Mouse (Mus musculus) heart, embryonic 11.5 days (tissue): ENCODE results near the gene Gm37240. TPM values are rescaled to one million over a fixed set of nuclear protein-coding genes. Genes with fewer than 3 reads are reported as not detected.

Experiments used
- ATAC-seq: fragments of 200-750 bp; cut with Nextera tagmentation; replicated peaks from 2 replicates; pipeline ENCODE4 v1.8.0; 2017; ENCODE audit warnings: moderate library complexity; ENCODE audit not compliant: insufficient number of reproducible peaks, low FRiP score, low TSS enrichment
- H3K27ac ChIP-seq: fragments of 300-500 bp; sonication (generic); 2 replicates; pipeline ENCODE4 v1.5.1; 2014; ENCODE audit warnings: mild to moderate bottlenecking, low read depth, low read length
- H3K27me3 ChIP-seq: fragments of 300-500 bp; sonication (generic); 2 replicates; pipeline ENCODE4 v1.6.1; 2014; ENCODE audit warnings: mild to moderate bottlenecking, low read length, mixed read lengths; ENCODE audit not compliant: control insufficient read depth, insufficient read depth
- H3K36me3 ChIP-seq: fragments of 300-500 bp; sonication (generic); 2 replicates; pipeline ENCODE4 v1.6.1; 2014; ENCODE audit warnings: mild to moderate bottlenecking, low read length, moderate library complexity, mixed read lengths; ENCODE audit not compliant: control insufficient read depth, insufficient read depth
- H3K4me1 ChIP-seq: fragments of 300-500 bp; sonication (generic); 2 replicates; pipeline ENCODE4 v1.6.1; 2014; ENCODE audit warnings: low read length; ENCODE audit not compliant: control insufficient read depth, insufficient read depth
- H3K4me2 ChIP-seq: fragments of 300-500 bp; sonication (generic); 2 replicates; pipeline ENCODE4 v1.6.1; 2014; ENCODE audit warnings: mild to moderate bottlenecking, moderate library complexity
- H3K4me3 ChIP-seq: fragments of 300-500 bp; sonication (generic); 2 replicates; pipeline ENCODE4 v1.5.1; 2014; ENCODE audit warnings: low read depth, low read length
- H3K9ac ChIP-seq: fragments of 300-500 bp; sonication (generic); 2 replicates; pipeline ENCODE4 v1.6.1; 2014; ENCODE audit warnings: mild to moderate bottlenecking, low read depth, low read length, moderate library complexity
- H3K9me3 ChIP-seq: fragments of 300-500 bp; sonication (generic); replicated peaks from 2 replicates; pipeline ENCODE4 v1.6.1; 2016; ENCODE audit warnings: low read length; ENCODE audit not compliant: control insufficient read depth
- WGBS: fragments of 180-500 bp; shearing (Covaris S2); extraction: QIAGEN DNeasy Blood & Tissue Kit; methylation state at CpG from one replicate; pipeline ENCODE4 v1.1.7; 2014; ENCODE audit not compliant: insufficient replicate concordance; 5-methylcytosine and 5-hydroxymethylcytosine counted together
- polyA plus RNA-seq: library from polyadenylated mRNA; unstranded; fragments of >200 nt; fragmentation: Nextera tagmentation; extraction: Ambion mirVana; gene quantifications from 2 replicates; pipeline ENCODE4 v1.2.1, GENCODE M21; 2014

Gene Gm37240
- polyA plus RNA-seq, 1 experiment from 2014 or later = 4.5 TPM

GRCm38 (mm10) chr3:85746116-85746515 is 141.2 kb downstream of the Gm37240 start:
- H3K27me3 ChIP-seq = no peaks in the 10 kb centered on the region
- no peak for ATAC-seq
- WGBS = 44% methylated on average over 4 of the region's 4 CpGs

GRCm38 (mm10) chr3:85741767-85742166 is 145.6 kb downstream of the Gm37240 start:
- WGBS = 77% methylated on average over 3 of the region's 3 CpGs
- no peak for ATAC-seq
- H3K9ac ChIP-seq = no peak overlapping the region
- H3K27ac ChIP-seq = no peak overlapping the region
- no peaks in the 10 kb centered on the region for H3K4me1 ChIP-seq
- H3K4me2 ChIP-seq = no peak overlapping the region
- H3K36me3 ChIP-seq = no peaks in the 10 kb centered on the region
- H3K27me3 ChIP-seq = no peaks in the 10 kb centered on the region
- no peaks in the 10 kb centered on the region for H3K9me3 ChIP-seq
- H3K4me3 ChIP-seq = no peak overlapping the region

More at GRCm38 (mm10) chr3:85746116-85746515, 141.2 kb downstream of the Gm37240 start:
- H3K9ac ChIP-seq = no peak overlapping the region
- H3K4me2 ChIP-seq = no peak overlapping the region
- no peaks in the 10 kb centered on the region for H3K36me3 ChIP-seq
- H3K4me1 ChIP-seq = no peaks in the 10 kb centered on the region
- no peak overlapping the region for H3K4me3 ChIP-seq
- H3K27ac ChIP-seq = no peak overlapping the region
- no peaks in the 10 kb centered on the region for H3K9me3 ChIP-seq

- Histone ChIP-seq H3K4me2 (no peak overlapping the region), H3K27ac (no peak overlapping the region), H3K4me3 (no peak overlapping the region), H3K27me3 (no peaks in the 10 kb centered on the region), H3K36me3 (no peaks in the 10 kb centered on the region), H3K9ac (no peak overlapping the region), H3K4me1 (no peaks in the 10 kb centered on the region), H3K9me3 (no peaks in the 10 kb centered on the region)
- 71% methylated on average over 3 of the region's 3 CpGs for WGBS
- no peak for ATAC-seq
Measured at GRCm38 (mm10) chr3:85738591-85738990, 148.7 kb downstream of the Gm37240 start.

- no peaks in the 10 kb centered on the region for H3K4me1 ChIP-seq
- ATAC-seq = no peak
- no peaks in the 10 kb centered on the region for H3K27me3 ChIP-seq
- H3K36me3 ChIP-seq = no peaks in the 10 kb centered on the region
- no peak overlapping the region for H3K27ac ChIP-seq
- WGBS = 75% methylated on average over 5 of the region's 5 CpGs
- no peaks in the 10 kb centered on the region for H3K9me3 ChIP-seq
- H3K4me3 ChIP-seq = no peak overlapping the region
- no peak overlapping the region for H3K9ac ChIP-seq
- H3K4me2 ChIP-seq = no peak overlapping the region
Measured at GRCm38 (mm10) chr3:85733939-85734729, 153.2 kb downstream of the Gm37240 start.

- no peak overlapping the region for H3K4me2 ChIP-seq
- no peak overlapping the region for H3K27ac ChIP-seq
- H3K9me3 ChIP-seq = no peaks in the 10 kb centered on the region
- no peak overlapping the region for H3K4me3 ChIP-seq
- no peak overlapping the region for H3K9ac ChIP-seq
- H3K27me3 ChIP-seq = no peaks in the 10 kb centered on the region
- 54% methylated on average over 2 of the region's 2 CpGs for WGBS
- ATAC-seq = no peak
- no peaks in the 10 kb centered on the region for H3K36me3 ChIP-seq
- H3K4me1 ChIP-seq = no peaks in the 10 kb centered on the region
Measured at GRCm38 (mm10) chr3:85727171-85727570, 160.1 kb downstream of the Gm37240 start.

- H3K27me3 ChIP-seq = no peaks in the 10 kb centered on the region
- no peaks in the 10 kb centered on the region for H3K4me1 ChIP-seq
- no peaks in the 10 kb centered on the region for H3K9me3 ChIP-seq
- ATAC-seq = no peak
- no peak overlapping the region for H3K9ac ChIP-seq
- 86% methylated on average over 3 of the region's 3 CpGs for WGBS
- H3K4me3 ChIP-seq = no peak overlapping the region
- no peaks in the 10 kb centered on the region for H3K36me3 ChIP-seq
- H3K27ac ChIP-seq = no peak overlapping the region
- no peak overlapping the region for H3K4me2 ChIP-seq
Measured at GRCm38 (mm10) chr3:85725971-85726370, 161.3 kb downstream of the Gm37240 start.

GRCm38 (mm10) chr3:85725110-85725509 is 162.2 kb downstream of the Gm37240 start:
- no peak overlapping the region for H3K4me2 ChIP-seq
- no peaks in the 10 kb centered on the region for H3K27me3 ChIP-seq
- no peak overlapping the region; the same call in 1 of the 2 replicates for H3K27ac ChIP-seq
- 60% methylated on average over 2 of the region's 2 CpGs for WGBS
- ATAC-seq = peak; percentile 85
- H3K4me3 ChIP-seq = no peak overlapping the region
- no peaks in the 10 kb centered on the region for H3K9me3 ChIP-seq
- H3K4me1 ChIP-seq = no peaks in the 10 kb centered on the region
- no peaks in the 10 kb centered on the region for H3K36me3 ChIP-seq
- no peak overlapping the region for H3K9ac ChIP-seq

- H3K27me3 ChIP-seq = no peaks in the 10 kb centered on the region
- no peak overlapping the region for H3K4me3 ChIP-seq
- no peaks in the 10 kb centered on the region for H3K4me1 ChIP-seq
- H3K27ac ChIP-seq = no peak overlapping the region
- no peaks in the 10 kb centered on the region for H3K9me3 ChIP-seq
- WGBS = 87% methylated on average over 6 of the region's 6 CpGs
- H3K4me2 ChIP-seq = no peak overlapping the region
- no peaks in the 10 kb centered on the region for H3K36me3 ChIP-seq
- no peak overlapping the region for H3K9ac ChIP-seq
- no peak for ATAC-seq
Measured at GRCm38 (mm10) chr3:85722581-85722980, 164.7 kb downstream of the Gm37240 start.

- 64% methylated on average over 4 of the region's 4 CpGs for WGBS
- H3K27me3 ChIP-seq = no peaks in the 10 kb centered on the region
- ATAC-seq = no peak
Measured at GRCm38 (mm10) chr3:85715764-85716297, 171.5 kb downstream of the Gm37240 start.

More at GRCm38 (mm10) chr3:85715764-85716297, 171.5 kb downstream of the Gm37240 start:
- H3K36me3 ChIP-seq = no peaks in the 10 kb centered on the region
- H3K4me3 ChIP-seq = no peak overlapping the region
- H3K9ac ChIP-seq = no peak overlapping the region
- H3K4me2 ChIP-seq = no peak overlapping the region
- H3K27ac ChIP-seq = no peak overlapping the region
- 0 out of 2 replicates have a peak, but pooled peaks cover 2% of the 10 kb centered on the region for H3K4me1 ChIP-seq
- H3K9me3 ChIP-seq = no peaks in the 10 kb centered on the region
